Comparison of ENCODE assay signal across 10 mouse cellular contexts in genomic region chr4:84672181-84672791, GRCm38 (mm10). TPM values are rescaled to one million over a fixed set of nuclear protein-coding genes. Genes with fewer than 3 reads are reported as not detected.
DNase-seq lines count a peak whose midpoint lies in the region; ATAC-seq and TF ChIP-seq lines count a peak whose summit lies in the region.
"Had no signal": no experiment of that assay in that cellular context is flagged by ENCODE, and none has a peak within 500 bp of the region (broad histone marks: within the 10 kb centered on the region; RNA-seq: fewer than 3 reads in every experiment).

No protein-coding gene starts in this region.

- no peaks in the 10 kb centered on the region; the same call in 1 of the 2 replicates for H3K27me3 ChIP-seq in embryonic facial prominence, embryonic 11.5 days (ENCODE audit: control insufficient read depth, insufficient read depth, low read length)
- H3K27me3 ChIP-seq in neural tube, embryonic 14.5 days (ENCODE audit: control insufficient read depth, insufficient read depth, low read length), result peaks cover 10% of the 10 kb centered on the region
- no peaks in the 10 kb centered on the region; the same call in 1 of the 2 replicates for H3K27me3 ChIP-seq in thymus, adult 2 months (ENCODE audit: control insufficient read depth, insufficient read depth, low read length)

- H3K36me3 ChIP-seq in embryonic facial prominence, embryonic 11.5 days (replicated peaks; ENCODE audit: control insufficient read depth, insufficient read depth, low read depth, low read length), result no peaks in the 10 kb centered on the region
- no peaks in the 10 kb centered on the region for H3K36me3 ChIP-seq in neural tube, embryonic 14.5 days (ENCODE audit: control insufficient read depth, insufficient read depth, low read length)
- no peaks in the 10 kb centered on the region for H3K36me3 ChIP-seq in thymus, adult 2 months (ENCODE audit: control insufficient read depth, insufficient read depth, low read length)

- peak; percentile 43 for DNase-seq in kidney, adult 9 months
- no peak for DNase-seq in kidney, postnatal 25 days
- peak; percentile 79 for DNase-seq in embryonic facial prominence, embryonic 11.5 days (ENCODE audit: low spot score)
- peak; percentile 11 to 18 for DNase-seq in kidney, postnatal 36 days
- DNase-seq in thymus, adult 2 months, result no peak
- DNase-seq in thymus, postnatal 0 days (ENCODE audit: low spot score), result no peak
- DNase-seq in right cerebral cortex, postnatal 14 days, result no peak
- DNase-seq: cerebellum, adult 11-12 months; layer of hippocampus, postnatal 36 days had no signal

- peaks cover 7% of the 10 kb centered on the region for H3K4me1 ChIP-seq in embryonic facial prominence, embryonic 11.5 days (ENCODE audit: control insufficient read depth, insufficient read depth, low read length)
- peaks cover 10% of the 10 kb centered on the region for H3K4me1 ChIP-seq in neural tube, embryonic 14.5 days (ENCODE audit: control insufficient read depth, insufficient read depth, low read length)
- H3K4me1 ChIP-seq in thymus, adult 2 months (replicated peaks; ENCODE audit: control insufficient read depth, insufficient read depth, low read length), result no peaks in the 10 kb centered on the region

- ATAC-seq in embryonic facial prominence, embryonic 11.5 days (replicated peaks; ENCODE audit: insufficient number of reproducible peaks, low FRiP score, low TSS enrichment, low read depth), result no peak
- ATAC-seq in neural tube, embryonic 14.5 days (ENCODE audit: low read depth), result no peak

- H3K9ac ChIP-seq in embryonic facial prominence, embryonic 11.5 days (replicated peaks; ENCODE audit: low read length), result 0 out of 2 replicates have a peak overlapping the region, but pooled peaks have one; percentile 0
- no peak overlapping the region for H3K9ac ChIP-seq in neural tube, embryonic 14.5 days (replicated peaks; ENCODE audit: low read depth, low read length)

- no peak overlapping the region for H3K27ac ChIP-seq in embryonic facial prominence, embryonic 11.5 days (replicated peaks; ENCODE audit: low read depth, low read length)
- H3K27ac ChIP-seq in neural tube, embryonic 14.5 days (ENCODE audit: low read depth, low read length), result no peak overlapping the region
- H3K27ac ChIP-seq in thymus, adult 2 months (ENCODE audit: control insufficient read depth, insufficient read depth, low read length), result no peak overlapping the region

- H3K4me3 ChIP-seq in embryonic facial prominence, embryonic 11.5 days (ENCODE audit: low read depth, low read length), result peak overlapping the region; percentile 13; the same call in 1 of the 2 replicates
- no peak overlapping the region for H3K4me3 ChIP-seq in neural tube, embryonic 14.5 days (ENCODE audit: low read depth, low read length)
- H3K4me3 ChIP-seq in thymus, adult 2 months (ENCODE audit: control insufficient read depth, insufficient read depth, low read length), result no peak overlapping the region

- peak overlapping the region; percentile 14 for H3K4me2 ChIP-seq in embryonic facial prominence, embryonic 11.5 days (ENCODE audit: low read depth, low read length)
- peak overlapping the region; percentile 29 for H3K4me2 ChIP-seq in neural tube, embryonic 14.5 days (ENCODE audit: low read depth, low read length)

- WGBS in embryonic facial prominence, embryonic 11.5 days, result 7% methylated on average over 14 of the region's 14 CpGs
- WGBS in neural tube, embryonic 14.5 days, result 24% methylated on average over 14 of the region's 14 CpGs
- 29% methylated on average over 14 of the region's 14 CpGs for WGBS in thymus, adult 2 months

- TF ChIP-seq CTCF in thymus, adult 2 months (IDR thresholded peaks at IDR 0.05; ENCODE audit: borderline replicate concordance, control insufficient read depth, extremely low read depth, insufficient read depth, low read length, poor library complexity), result no peak

- TF ChIP-seq POLR2A in thymus, adult 2 months (IDR thresholded peaks at IDR 0.05; ENCODE audit: control insufficient read depth, extremely low read depth, insufficient read depth, low read length, poor library complexity), result no peak

- no peaks in the 10 kb centered on the region for H3K9me3 ChIP-seq in embryonic facial prominence, embryonic 11.5 days (replicated peaks; ENCODE audit: control insufficient read depth, low read length)
- H3K9me3 ChIP-seq in neural tube, embryonic 14.5 days (ENCODE audit: control insufficient read depth, low read length), result no peaks in the 10 kb centered on the region

RNA-seq across cellular contexts. Expression of gene Bnc2, which starts 2.8 kb away (rescaled TPM):
- polyA plus RNA-seq in embryonic facial prominence, embryonic 11.5 days (2014; fragmentation: Nextera tagmentation; extraction: Ambion mirVana), result 21.5 and 22.2 TPM in 2 replicates
- 16.2 and 20.8 TPM in 2 replicates for polyA plus RNA-seq in neural tube, embryonic 14.5 days (2014; fragmentation: Nextera tagmentation; extraction: Ambion mirVana)
- 1.2 and 1.8 TPM in 2 replicates for polyA plus RNA-seq in thymus, adult 2 months (2012; rRNA removed)
- polyA plus RNA-seq in thymus, postnatal 0 days (2015; fragmentation: Nextera tagmentation; extraction: Ambion mirVana), result 0.84 and 1.1 TPM in 2 replicates

Comparison
In these comparisons a context has a peak if more than half of its experiments do, and no peak if none do; other contexts are left out.
1. DNase-seq: peak in kidney, adult 9 months (single experiment), embryonic facial prominence, embryonic 11.5 days (single experiment) and kidney, postnatal 36 days (2 of 2); none in kidney, postnatal 25 days (0 of 2), thymus, adult 2 months (single experiment), thymus, postnatal 0 days (single experiment) and right cerebral cortex, postnatal 14 days (single experiment).